Mouse (Mus musculus) R1 (cell line): ENCODE data around the gene Kcnj6.

Source experiments
- DNase-seq: peaks from one replicate; pipeline ENCODE4 v3.0.0-alpha.2; 2018; ENCODE audit warnings: low read depth, low spot score

Kcnj6 gene

GRCm38 (mm10) chr16:94782110-94782946, 215.2 kb downstream of the Kcnj6 start:
- peak; percentile 50 for DNase-seq

- no peak for DNase-seq
Measured at GRCm38 (mm10) chr16:94773928-94774327, 223.6 kb downstream of the Kcnj6 start.

DNA sequence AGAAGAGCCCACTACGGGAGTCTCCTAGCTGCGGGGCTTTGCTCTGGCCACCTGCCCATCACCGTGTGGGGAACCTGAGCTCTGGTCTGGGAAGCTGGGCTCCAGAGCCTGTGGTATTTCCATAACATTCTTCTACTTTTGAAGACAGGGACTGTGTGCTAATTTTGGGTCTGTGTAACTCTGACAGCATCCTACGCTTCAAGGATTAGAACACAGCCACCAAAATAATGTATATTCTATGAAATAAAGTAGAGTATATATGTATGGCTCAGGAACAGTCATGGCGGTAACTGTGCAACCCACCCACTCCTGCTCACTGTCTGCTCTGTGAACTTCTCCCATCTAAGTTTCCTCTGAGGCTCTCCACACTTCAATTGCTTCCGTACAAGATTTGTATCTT, 229.9 kb downstream of the Kcnj6 start:
- DNase-seq, result no peak

DNA sequence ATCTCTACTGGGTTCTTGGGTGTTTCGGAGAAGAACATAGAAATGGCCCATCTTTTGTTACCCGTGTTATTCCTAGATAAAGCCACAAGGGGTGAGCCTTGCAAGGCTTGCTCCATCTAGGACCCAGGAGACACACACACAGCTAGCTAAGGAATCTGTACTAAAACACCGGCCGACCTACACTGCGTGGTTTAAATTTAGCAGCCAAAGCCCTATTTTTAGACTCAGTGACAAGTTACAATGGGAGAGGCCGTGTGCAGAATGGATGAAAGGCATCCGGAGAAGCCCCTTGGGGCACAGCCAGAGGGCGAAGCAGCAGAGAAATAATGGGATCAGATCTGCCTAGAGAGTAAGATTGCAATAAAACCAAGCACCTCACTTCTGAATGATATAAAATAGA, 232.4 kb downstream of the Kcnj6 start:
- peak; percentile 48 for DNase-seq

DNA sequence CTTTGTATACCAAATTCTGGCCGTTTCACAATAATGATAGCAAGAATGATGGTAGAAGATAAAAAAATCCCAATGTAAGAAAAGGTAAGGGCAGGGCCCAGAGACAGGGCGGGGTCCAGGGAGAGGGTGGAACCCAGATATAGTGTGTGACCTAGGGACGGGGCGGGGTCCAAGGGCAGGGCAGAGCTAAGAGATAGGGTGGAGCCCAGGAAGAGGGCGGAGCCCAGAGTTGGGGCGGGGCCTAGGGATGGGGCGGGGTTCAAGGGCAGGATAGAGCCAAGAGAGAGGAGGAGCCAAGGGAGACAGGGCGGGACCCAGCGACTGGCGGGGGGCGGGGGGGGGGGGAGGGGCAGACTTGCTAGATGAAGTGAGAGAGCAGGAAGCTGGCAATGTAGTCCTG, 236.8 kb downstream of the Kcnj6 start:
- DNase-seq, result peak; percentile 87

GRCm38 (mm10) chr16:94759761-94760160, 237.7 kb downstream of the Kcnj6 start:
- DNase-seq, result peak; percentile 41

DNA sequence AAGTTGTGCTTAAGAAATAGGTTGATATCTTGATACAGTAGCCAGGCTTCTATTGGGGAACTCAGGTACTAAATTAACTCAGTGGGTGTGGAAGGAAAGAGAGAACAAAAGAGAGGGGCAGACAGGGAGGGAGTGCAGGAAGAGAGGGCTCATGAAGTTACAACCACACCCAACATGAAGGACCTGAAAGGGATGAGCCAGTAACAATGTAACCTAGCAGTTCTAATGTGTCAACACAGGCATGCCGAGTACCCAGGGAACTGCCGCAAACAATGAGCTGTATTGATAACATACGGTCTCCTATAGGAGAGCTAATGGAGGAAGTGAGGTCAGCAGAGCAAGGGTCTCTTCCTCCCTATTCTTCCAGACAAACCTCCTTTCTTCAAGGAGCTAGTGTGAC, 238.9 kb downstream of the Kcnj6 start:
- peak; percentile 45 for DNase-seq

- no peak for DNase-seq
Measured at GRCm38 (mm10) chr16:94756352-94756751, 241.1 kb downstream of the Kcnj6 start.

GRCm38 (mm10) chr16:94753453-94753852, 244.0 kb downstream of the Kcnj6 start:
- DNase-seq, result no peak

DNA sequence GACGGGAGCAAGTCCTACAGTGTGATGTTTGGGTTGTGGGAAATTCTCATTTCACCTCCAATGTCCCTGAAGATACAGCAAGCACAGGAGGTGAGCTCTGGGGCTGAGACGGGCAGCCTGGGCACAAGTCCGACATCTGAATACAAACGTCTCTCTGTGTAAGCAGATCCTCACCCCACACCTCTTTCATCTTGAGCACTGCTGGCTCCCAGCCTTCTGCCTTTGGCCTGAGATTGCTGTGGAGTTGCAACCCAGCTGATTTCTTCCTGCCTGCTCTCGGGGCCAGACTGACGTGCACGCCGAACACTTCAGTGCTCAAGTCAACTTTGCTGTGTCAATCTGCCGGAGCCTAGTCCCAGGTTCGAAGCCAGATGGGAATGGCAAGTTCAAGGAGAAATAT, 244.7 kb downstream of the Kcnj6 start:
- DNase-seq, result no peak

GRCm38 (mm10) chr16:94745016-94745415, 252.5 kb downstream of the Kcnj6 start:
- no peak for DNase-seq

DNA sequence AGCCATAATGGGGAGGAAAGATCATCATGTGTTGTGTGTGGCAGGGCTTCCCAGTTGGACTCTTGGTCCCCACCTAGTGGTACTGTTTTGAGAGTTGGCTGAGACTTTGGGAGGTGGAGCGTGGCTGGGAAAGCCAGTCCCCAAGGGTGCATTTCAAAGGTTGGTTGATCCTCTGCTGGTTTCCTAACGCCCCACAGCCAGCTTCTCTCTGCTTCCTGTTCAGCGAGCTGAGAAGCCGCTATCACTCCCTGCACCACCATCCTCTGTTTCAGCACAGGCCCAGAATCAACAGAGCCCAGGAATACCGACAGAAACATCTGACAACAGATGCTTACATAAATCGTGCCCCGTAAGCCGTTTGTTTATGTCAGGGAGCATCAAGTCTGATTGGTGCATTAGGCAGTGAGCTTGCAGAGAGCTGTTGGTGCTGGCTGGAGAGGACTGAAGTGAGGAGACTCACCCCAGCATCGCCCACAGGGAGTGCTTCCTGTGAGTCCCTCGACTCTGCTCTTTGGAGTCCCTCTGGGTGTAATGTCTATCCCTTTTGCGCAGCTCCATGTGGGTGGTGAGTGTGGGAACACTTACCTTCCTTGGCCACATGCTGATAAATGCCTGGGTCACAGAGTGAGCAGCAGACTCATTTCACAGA, 253.5 kb downstream of the Kcnj6 start:
- peak; percentile 87 for DNase-seq

DNA sequence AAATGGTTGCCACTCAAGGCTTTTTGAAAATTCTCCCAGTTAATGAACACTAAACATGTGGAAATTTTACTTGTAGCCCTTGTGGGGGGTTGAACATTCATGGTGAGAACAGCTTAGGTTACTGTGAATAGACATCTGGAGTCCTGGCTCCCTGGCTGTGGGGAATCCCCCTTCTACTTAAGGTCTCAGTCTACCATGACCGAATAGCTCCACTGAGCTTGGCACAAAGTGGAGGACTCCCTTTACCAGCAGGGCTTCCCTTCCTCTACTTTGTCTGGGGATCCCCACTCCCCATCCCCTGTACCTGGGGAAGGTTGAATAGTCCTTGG, 260.2 kb downstream of the Kcnj6 start:
- no peak for DNase-seq

DNA sequence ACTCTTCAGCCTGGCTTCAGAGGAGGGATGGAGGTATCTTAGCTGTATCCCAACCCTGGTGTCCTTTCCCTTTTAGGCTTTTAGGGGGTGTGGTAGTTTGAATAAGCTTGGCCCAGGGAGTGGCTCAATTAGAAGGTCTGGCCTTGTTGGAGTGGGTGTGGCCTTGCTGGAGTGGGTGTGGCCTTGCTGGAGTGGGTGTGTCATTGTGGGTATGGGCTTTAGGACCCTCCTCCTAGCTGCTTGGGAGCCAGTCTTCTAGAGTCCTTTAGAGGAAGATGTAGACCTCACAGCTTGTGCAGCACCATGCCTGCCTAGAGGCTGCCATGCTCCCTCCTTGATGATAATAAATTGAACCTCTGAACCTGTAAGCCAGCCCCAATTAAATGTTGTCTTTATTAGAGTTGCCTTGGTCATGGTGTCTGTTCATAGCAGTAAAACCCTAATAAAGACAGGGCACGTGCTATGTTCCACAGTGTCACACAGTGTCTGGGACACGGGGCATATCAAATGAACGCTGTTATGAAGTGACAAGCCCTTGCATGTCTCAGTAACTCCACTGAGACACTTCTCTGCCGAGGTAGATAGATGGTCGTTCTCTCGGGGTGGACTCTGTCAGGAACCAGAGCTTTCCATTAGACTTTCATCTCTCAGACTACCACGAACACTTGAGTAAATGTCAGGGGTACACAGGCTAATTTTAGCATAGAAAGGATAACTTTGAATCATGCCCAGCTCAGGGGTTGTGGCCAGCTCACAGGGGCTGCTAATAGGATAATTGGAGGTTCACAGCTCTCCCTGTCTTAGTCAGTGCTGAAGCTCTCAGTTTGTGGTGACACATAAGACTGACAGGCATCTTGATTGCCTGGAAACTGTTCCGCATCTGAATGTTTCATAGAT, 260.8 kb downstream of the Kcnj6 start:
- DNase-seq, result peak; percentile 84

DNA sequence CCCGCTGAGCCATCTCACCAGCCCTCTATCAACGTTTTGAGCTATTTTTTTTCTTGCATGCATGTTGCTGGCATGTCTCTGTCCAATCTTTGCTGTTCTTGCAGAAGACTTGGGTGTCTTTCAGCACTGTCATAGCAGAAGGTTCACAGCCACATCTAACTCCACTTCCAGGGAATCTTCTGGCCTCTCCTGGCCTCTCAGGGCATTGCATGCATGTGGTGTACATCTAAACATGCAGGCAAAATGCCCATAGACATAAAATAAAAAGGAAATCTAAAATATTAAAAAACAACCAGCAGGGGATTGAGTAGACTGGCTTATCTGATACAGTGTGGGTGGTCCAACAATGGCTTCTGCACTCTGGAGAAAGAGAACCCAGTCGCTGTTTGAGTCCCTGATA, 262.0 kb downstream of the Kcnj6 start:
- DNase-seq, result peak; percentile 37

GRCm38 (mm10) chr16:94731027-94731426, 266.5 kb downstream of the Kcnj6 start:
- no peak for DNase-seq

DNA sequence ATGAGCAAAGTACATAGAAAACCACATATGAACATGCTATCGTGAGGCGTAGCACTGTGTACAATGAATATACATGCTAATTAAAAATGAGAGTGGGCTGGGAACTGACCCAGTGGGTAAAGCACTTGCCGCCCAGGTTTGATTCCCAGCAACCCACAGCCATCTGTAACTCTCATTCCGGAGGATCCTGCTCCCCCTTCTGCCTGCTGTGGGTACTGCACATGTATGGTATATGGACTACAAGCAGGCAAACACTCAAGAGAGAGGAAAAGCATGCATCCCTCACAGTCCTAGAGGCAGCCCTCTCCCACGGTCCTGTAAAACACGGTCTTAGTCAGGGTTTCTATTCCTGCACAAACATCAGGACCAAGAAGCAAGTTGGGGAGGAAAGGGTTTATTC, 268.3 kb downstream of the Kcnj6 start:
- peak; percentile 79 for DNase-seq

GRCm38 (mm10) chr16:94724747-94725211, 272.7 kb downstream of the Kcnj6 start:
- peak; percentile 50 for DNase-seq

DNA sequence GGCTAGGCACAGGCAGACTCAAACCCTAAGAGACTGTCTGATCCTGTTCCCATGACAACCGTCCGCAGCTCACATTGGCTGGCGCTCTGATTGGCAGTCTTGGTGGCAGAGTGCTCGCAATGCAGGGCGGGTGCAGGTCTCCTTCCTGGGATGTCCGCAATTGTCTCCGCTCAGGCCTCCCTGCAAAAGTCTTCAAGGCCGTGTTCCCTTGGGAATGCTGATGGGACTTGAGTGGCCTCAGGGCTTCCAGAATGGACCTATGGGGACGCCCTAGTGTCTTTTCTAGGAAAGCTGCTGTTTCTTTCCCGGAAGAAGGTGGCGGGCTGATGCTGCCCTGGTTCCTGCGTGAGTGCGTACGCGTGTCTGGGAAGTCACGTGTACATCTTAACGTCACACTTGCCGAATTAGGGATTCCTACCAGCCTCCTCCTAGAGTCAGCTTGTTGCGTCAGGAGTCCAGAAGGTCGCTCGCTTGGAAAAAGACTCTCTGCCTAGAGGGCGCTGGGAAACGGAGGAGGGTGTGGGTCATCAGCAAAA, 273.4 kb downstream of the Kcnj6 start:
- DNase-seq, result peak; percentile 97

DNA sequence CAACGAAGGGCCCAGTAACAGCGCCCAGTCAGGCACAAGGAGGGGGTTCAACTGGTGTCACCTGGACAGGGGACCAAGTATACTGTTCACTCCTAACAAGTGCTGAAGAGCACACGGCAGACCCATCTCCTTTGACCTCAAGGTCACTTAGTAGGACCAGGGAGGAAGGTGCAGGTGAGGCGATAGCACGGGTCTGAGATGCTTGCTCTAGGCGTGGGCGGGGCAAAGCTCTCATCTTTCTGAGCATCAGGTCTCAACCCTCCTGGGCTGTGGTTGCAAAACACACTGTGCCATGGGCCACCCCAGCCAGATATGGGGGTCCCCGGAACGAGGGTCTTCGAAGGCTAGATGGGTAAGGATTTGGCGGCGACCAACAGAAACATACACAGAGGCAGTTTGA, 274.6 kb downstream of the Kcnj6 start:
- no peak for DNase-seq

- DNase-seq, result no peak
Measured at GRCm38 (mm10) chr16:94721549-94722006, 275.9 kb downstream of the Kcnj6 start.
